Mouse (Mus musculus) forebrain, embryonic 12.5 days (tissue): ENCODE results near the gene Gdpgp1. TPM values are rescaled to one million over a fixed set of nuclear protein-coding genes. Genes with fewer than 3 reads are reported as not detected.

Experiments used
- polyA plus RNA-seq: library from polyadenylated mRNA; unstranded; fragments of >200 nt; fragmentation: Nextera tagmentation; extraction: Ambion mirVana; gene quantifications from 2 replicates; pipeline ENCODE4 v1.2.1, GENCODE M21; 2016

Gdpgp1 gene
- polyA plus RNA-seq, 1 experiment from 2014 or later = 4.2 TPM

Other genes starting within 250 kb of the Gdpgp1 start
- 30.5 and 33.9 TPM in 2 replicates for gene Zfp710, start 208.1 kb upstream of the Gdpgp1 start, polyA plus RNA-seq
- gene Idh2, start 117.5 kb upstream of the Gdpgp1 start, polyA plus RNA-seq = 359 and 369 TPM in 2 replicates
- gene Sema4b, start 46.0 kb upstream of the Gdpgp1 start, polyA plus RNA-seq = 16.7 and 19.4 TPM in 2 replicates
- gene Cib1, start 52 bp upstream of the Gdpgp1 start, polyA plus RNA-seq = 34.7 and 41.6 TPM in 2 replicates
- 1.1 and 1.3 TPM in 2 replicates for gene Ttll13, start 13.5 kb downstream of the Gdpgp1 start, polyA plus RNA-seq
- 56.8 TPM in 2 replicates for gene Ngrn, start 28.4 kb downstream of the Gdpgp1 start, polyA plus RNA-seq
- gene Vps33b, start 36.8 kb downstream of the Gdpgp1 start, polyA plus RNA-seq = 17.4 and 19.1 TPM in 2 replicates
- gene Prc1, start 61.6 kb downstream of the Gdpgp1 start, polyA plus RNA-seq = 222 and 240 TPM in 2 replicates
- 14.1 and 19.1 TPM in 2 replicates for gene Rccd1, start 91.6 kb downstream of the Gdpgp1 start, polyA plus RNA-seq
- 43.5 and 45.5 TPM in 2 replicates for gene Unc45a, start 108.1 kb downstream of the Gdpgp1 start, polyA plus RNA-seq
- gene Hddc3, start 110.2 kb downstream of the Gdpgp1 start, polyA plus RNA-seq = 24.4 and 28.3 TPM in 2 replicates
- 23.8 and 26.0 TPM in 2 replicates for gene Man2a2, start 138.5 kb downstream of the Gdpgp1 start, polyA plus RNA-seq
- gene Fes, start 155.1 kb downstream of the Gdpgp1 start, polyA plus RNA-seq = 6.6 and 7.4 TPM in 2 replicates
- 3.3 and 4.3 TPM in 2 replicates for gene Furin, start 172.6 kb downstream of the Gdpgp1 start, polyA plus RNA-seq